Mouse (Mus musculus) gastrocnemius, adult 8-10 months (tissue): Measurements from ENCODE around the gene St3gal3. TPM values are rescaled to one million over a fixed set of nuclear protein-coding genes. Genes with fewer than 3 reads are reported as not detected.

ENCODE experiments used
- DNase-seq, 2 experiments: peaks; one replicate each; pipeline ENCODE4 v3.0.0; 2022; ENCODE audit warnings: low spot score in 2 of 2
- total RNA-seq, 4 experiments: library from RNA; stranded (reverse); gene quantifications; 2 replicates each; pipeline ENCODE4 v1.2.4; 2022

St3gal3 gene
- total RNA-seq, 4 experiments from 2014 or later, result 76.0 to 83.1 (median 80.6) TPM

DNA sequence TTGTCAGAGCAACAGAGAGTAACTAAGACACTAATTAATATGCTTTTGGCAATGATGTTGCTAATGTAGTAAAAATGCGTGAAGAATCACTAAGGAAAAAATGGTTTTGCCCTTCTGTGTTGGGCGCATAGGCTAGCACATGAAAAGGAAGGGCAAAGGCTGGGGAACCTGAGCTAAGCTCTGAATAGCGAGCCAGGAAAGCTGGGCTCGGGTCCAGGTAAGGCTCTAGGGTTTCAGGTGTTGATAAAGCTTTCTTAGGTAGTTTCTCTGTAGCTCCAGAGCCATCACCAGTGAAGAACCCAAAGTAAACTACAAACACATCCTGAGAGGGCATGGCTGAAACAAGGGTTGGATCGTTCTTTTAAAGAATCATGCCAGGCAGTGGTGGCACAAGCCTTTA is 6.8 kb upstream of the St3gal3 start:
- DNase-seq, result peak; percentile 58 to 77

DNA sequence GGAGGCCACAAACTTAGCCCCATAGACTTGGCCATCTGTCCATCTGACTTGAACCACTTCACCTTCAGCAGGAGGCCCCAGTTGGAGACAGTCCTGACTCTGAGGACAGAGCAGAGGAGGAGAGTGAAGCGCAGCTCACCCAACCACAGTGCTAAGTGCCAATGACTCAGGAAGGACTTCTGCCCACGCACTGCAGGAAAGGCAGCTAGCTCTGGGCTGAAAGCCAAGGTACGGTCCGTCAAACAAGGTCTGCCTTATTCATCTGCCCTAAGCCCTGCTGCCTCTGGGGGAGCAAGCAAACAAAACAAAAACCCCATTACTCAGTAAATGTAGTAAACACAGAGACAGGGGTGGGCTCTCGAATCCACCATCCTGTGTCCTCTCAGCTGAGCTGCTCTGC is 4.2 kb upstream of the St3gal3 start:
- DNase-seq, result peak in 1 of 2 experiments; percentile 38

DNA sequence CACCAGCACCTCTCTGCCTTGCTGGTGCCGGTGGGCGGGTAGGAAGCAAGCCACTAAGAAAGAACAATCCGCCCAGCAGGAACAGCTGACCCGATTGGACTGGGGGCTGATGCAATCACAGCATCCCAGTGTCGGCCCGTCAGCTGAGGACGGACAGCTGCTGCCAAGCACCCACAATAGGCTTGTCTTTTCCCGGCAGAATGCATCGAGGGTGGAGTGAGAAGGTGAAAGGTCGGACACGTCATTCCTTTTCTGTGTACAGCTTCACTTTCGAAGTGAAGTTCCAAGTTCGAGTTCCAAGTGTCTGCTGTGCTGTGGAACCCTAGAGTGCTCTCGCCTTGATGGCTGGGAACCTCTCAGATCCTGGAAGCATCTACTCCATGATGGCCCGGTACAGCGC is 3.1 kb upstream of the St3gal3 start:
- DNase-seq, result no peak

DNA sequence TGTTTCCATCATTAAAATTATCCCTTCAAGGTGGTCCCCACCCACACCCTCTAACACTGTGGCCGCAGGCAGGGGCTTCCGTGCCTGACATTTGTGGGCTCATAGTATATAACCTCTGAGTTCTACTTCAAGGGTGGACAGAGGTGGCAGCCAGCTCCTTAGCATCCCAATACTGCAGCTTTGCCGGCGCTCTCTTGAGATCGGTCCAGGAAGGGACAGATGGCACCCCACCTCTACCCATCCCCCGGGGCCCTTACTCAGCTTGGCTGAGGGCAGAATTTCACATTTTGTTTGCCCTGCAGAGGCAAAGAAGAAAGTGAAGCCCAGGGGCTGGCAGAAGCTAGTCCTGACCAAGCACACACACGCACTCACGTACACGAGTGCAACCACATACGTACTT is 2.6 kb upstream of the St3gal3 start:
- no peak for DNase-seq

DNA sequence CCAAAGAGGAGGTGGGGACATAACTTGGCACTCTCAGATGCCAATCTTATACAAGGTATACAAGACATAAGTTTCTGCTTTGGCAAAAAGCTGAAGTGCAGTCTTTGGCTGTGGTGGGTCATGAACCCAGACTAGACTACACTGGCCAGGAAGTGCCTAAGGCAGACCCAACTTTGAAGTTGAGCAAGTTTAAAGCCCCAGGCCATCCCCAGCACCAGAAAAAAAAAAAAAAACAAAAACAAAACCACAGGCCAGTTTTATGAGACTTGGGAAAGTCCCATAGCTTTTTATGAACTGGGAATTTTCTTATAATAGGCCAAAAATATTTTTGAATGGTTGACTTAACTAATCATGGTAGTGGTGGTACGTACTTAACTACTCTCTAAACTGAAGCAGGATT is 700 bp upstream of the St3gal3 start:
- DNase-seq, result no peak

DNA sequence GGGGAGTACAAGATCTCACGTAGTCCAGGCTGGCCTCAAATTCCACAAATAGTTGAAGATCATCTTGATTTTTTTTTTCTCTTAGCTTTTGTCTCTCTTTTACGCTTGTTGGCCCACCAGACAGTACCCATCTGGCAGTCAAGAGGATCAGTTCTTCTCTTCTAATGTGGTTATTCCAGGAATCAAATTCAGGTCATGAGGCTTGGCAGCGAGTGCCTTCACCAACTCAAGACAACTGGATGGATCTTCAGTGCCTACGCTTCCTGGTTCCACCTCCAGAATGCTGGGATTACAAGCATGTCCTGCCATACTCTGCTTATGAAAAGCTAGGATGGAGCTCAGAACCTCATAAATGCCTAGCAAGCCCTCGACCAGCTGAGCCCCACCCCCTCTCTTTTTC is 3.4 kb downstream of the St3gal3 start:
- no peak for DNase-seq

DNA sequence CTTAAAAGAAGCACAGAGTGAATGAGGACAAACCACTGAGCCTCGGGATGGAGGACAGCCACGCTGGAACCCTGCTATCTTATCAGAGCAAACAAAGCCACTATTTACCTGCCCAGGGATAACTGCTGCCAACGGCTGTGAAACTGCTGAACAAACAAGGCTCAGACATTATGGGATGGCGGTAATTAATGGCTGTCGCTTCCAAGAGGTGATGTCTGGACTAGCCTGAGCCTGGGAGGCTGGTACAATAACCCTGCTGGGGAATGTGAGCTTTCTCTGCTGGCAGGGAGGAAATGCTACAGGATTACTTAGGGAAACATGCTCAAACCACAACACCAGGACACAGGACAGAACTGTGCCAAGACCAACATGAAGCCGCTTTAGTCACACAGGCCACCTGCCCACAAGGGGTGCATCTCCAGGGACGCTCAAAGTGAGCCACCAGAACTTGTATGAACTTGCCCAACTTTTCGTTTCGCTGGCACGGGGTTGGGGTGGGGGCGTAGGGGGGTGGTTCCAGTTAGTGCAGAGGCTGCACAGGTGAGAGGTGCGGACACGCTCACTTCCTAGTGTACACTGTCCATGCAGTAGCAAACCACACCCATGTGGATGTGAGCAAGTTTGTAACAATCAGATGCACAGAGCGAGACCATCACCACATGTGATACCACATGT is 11.5 kb downstream of the St3gal3 start:
- DNase-seq, result no peak

DNA sequence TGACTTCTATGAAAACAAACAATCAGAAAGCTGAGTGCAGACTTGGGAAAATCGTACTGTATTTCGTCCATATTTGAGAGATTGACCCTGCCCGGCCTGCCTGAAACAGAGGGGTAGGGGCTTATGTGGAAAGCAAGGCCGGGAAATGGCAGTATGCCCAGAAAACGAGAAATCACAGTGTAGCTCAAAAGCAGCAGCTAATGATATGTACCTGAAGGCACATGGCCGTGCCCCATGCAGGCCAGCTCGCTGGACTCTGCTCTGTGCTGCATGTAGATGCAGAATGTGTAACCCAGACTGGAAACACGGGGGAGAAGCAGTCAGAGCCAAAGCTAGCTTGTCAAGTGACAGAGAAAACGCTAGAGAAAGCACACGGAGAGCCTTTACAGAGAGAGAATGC is 12.6 kb downstream of the St3gal3 start:
- DNase-seq, result no peak

DNA sequence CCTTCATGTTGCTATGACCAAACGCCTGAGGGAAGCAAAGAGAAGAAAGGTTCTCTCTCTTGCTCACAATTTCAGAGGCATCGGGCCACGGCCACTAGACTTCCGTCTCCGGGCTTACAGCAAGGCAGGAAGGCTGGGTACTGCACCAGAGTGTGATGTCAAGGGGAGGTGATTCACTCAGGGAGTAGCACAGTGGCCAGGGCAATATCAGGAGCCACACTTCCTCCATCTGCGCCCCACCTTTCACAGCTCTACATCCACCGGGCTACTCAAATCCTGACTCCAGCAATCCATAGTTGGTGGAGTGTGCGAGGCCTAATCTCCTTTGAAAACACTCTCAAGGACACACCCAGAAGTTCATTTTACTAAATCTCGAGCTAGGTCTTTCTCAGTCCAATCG is 17.1 kb downstream of the St3gal3 start:
- DNase-seq, result no peak

DNA sequence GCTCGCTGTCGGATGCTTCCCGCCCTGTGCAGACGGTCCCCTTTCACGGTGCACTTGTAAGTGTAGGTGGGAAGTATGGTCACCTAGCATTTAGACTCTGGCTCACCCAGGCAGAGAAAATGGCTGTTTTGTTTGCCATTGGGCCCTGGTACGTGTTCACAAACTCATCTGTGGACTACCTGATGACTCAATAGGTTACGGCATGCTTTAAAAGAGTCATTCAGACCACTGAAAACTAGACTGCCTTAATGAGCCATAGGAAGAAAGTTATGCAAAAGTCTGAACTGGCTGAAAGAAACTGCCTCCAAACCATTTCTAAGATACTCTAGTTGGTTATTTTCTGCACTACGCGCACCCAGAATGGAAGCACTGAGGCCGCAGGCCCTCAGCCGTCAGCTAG is 18.6 kb downstream of the St3gal3 start:
- DNase-seq, result no peak

DNA sequence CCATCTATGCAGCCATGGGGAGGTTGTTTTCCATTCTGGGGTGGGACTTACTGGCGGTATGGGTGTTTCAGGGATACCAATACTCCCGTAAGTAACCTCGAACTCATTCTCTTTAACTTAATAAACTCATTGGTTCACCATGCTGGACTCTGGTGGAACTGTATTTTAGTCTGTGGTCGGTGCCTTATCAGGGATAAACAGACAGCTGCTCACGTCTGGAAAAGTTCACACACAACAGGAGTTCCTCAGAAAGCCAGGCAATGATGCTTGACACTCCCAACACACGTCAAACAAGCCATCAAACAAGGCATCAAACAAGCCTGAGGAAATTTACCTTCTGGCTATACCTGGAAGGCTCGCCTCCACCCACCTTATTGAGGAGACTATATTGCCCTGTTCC is 19.6 kb downstream of the St3gal3 start:
- no peak for DNase-seq

DNA sequence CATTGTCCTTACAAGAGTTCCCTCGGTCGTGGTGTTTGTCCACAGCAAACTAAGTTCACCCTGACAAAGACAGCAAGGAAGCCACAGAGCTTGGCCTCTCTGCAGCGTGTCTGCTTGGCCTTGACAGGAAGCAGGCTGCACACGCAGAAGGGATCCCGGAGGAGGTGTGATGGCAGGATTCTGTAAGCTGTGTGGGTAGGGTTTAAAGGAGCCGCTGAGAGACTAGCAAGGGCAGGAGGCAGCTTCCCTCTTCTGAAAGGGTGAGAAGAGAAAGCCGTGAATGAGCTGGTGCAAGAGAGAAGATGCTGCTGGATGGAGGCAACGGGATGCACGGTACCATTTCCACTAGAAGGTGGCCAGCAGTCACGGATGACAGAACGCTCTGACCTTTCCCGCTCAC is 22.1 kb downstream of the St3gal3 start:
- no peak for DNase-seq

DNA sequence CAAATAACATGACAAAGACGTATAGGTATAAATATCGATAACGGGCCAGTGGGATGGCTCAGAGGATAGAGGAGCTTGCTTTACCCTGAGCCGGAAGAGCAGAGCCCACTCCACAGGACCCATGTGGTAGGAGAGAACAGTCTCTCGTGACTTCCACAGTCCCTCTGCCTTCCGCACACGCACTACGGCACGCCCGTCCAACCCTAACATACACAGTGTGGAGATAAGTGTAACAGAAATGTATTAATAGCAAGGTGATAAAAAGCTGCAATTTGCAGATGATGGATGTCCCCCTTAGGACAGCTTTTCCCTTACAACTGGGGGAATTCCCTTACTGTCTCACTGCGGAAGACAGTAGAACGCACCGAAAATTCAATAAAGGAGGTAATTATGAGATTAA is 25.1 kb downstream of the St3gal3 start:
- no peak for DNase-seq

DNA sequence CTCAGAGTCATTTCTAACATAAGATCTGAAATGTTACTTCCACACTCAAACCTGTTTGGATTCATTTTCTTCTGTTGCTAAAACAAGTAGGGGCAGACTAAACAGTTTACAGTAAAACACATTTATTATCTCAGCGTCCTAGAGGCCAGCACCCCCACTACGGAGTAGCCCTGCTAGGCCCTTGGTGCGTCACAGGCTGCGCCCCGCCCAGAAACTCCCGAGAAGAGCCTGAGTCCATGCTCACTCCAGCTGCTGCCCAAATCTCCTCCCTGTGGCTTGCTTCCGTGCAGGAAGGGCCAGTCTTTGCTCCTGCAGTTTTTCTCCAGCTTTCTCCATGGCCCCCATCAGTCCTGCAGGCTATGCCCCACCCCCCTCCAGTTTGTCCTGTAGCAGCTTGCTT is 25.9 kb downstream of the St3gal3 start:
- DNase-seq, result no peak

DNA sequence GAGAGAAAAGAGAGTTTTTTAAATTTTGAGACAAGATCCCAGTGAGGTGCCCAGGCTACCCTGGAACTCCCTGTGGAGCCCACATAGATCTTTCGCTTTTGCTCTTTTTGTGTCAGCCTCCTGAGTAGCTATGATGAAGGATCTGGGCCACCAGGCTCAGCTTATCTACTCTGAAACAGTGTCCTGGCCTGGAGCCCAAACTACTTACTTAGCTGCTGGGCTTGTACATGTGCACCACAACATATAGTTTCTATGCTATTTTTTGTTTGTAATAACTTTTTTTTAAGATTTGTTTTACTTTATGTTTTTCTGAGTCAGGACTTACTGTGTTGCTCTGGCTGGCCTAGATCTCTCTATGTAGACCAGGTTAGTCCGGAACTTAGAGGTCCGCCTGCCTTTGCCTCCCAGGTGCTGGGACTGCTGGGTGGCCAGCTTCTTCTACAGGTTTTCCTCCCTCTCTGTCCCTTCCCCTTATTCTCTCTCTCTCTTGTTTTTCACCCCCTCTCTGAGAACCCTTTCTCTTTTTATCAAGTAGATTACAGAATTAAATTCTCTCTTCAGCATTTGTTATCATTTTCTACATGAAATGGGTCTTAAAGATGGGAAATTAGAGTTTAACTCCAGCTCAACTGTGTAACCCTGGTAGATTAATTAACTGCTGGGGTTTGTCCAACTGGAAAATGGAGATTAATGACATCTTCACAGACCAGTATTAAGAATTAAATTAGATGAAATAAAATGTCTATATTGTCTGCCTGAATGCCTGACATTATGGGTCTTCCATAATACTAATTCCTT is 29.3 kb downstream of the St3gal3 start:
- no peak for DNase-seq

DNA sequence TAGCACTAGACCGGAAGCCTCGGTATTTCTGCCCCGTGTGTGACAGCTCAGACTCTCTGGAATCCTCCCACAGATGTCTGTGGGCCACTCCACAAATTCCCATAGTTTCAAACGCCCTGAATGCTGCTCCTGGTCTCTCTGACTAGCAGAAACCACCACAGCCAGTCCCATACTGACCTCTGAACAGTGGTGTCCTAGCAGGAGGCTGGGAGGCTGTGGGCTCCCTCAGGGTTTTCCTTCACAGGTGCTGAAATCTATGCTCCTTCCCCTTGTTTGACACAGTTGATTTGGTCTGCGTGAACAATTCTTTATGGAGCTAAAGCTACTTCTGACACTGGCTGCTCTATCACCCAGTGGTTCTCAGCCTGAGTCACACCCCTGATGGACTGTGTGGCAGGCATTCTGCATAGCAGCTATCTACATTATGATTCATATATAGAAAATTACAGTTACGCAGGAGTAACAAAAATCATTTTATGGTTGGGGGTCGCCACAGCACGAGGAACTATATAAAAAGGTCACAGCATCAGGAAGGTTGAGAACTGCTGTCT is 31.4 kb downstream of the St3gal3 start:
- no peak for DNase-seq

DNA sequence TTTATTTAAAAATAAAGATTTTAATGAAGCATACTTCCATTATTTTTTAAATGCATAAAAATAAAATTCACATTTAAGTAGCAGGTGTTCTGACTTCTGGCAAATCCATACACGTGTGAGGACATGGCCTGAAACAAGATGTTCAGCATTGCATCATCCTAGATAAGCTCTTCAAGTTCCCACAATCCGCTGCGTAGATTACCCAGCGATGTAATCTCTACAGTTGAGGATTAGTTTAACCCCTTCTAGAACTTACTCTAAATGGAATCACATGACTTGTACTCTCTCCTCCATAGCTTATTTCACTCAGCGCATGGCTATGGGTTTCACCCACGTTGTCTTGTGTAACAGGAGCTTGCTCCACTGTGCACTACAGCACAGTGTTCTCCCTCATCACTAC is 33.2 kb downstream of the St3gal3 start:
- DNase-seq, result no peak

DNA sequence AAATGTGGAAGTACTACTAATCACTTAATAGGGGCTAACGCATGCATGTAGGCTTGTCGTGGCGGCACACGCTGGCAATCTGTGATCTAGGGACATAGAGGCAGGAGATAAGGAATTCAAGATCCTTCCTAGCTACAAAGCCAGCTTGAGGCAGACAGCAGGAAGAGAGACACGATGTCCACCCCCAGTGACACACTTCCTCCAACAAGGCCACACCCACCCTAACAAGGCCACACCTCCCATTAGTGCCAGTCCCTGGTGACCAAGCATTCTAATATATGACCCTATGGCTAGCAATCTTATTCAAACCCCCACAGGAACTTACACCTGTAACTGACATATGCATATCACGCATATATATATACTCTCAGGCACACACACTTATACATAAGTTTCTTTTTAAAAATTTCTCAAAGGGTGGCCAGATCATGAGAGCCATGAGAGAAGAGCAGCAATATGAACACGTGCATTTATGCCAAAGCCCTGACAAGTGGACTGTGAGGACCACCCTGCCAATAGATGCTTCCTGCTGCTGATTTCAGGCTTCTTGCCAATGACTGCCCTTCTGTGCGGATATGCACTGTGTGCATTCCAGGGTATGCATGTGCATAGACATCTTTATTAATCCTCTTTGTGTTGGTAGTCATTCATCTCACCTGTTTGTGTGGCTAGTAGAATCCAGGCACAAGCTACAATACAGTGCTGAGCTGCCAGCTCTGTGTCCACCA is 34.9 kb downstream of the St3gal3 start:
- DNase-seq, result no peak

DNA sequence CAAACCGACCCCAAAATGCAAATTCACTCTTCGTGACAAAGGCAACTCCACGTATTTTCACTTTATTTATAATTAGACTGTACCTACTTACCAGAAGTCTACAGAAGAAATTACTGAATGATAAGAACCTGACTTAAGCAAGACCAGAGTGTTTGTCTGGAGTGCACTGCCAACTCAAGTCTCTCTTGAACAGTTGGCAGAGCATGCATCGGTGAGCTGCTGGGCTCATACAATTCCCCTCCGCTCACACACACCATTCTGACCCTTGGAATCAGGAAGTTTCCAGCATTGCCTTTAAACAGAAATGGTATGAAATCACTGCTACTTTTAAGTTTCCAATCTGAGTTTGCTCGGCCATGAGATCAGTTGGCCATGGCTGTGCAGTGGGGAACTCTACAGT is 36.1 kb downstream of the St3gal3 start:
- DNase-seq, result no peak

DNA sequence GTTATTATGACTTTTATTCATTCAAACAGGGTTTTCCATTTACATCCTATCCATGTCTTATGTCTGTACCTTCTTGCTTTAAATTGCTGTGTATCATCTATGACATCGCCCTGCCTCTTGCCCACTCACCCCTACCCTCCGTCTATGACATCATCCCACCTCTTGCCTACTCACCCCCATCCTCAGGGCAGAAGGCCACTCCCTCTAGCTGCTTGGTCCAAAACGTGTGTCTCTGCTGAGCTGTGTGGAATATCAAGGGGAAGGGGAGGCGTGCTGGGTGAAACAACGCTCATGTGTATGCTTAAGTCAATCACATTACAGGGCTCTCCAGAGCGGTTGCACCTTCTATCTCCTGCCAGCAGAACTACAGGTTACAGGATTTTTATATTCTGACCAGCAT is 38.6 kb downstream of the St3gal3 start:
- DNase-seq, result no peak

DNA sequence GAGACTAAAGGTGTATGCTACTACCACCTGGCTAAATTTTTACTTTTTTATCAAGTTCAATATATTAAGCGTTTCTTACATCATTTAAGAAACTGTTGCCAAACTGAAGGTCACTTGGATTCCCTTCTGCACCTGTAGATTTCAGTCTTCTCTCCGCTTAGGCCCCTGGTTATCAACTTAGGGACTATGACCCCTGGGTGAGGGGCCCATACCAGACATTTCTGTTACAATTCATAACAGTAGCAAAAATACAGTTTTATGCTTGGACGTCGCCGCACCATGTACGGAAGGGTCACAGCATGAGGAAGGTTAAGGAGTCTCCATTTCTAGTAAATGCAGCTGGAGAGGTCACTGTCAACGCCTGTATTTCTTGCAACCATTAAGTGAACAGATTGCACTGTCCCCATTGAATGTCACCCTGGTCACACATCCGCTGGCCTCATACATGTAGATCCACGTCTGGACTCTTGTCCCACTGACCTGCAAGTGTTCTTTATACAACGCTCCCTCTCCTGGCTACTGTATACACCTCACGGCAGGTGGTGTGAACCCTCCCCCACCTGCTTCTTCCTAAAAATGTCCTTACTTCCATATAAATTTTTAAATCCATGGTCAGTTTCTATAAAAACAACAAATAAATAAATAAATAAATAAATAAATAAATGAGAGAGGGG is 41.8 kb downstream of the St3gal3 start:
- DNase-seq, result no peak

DNA sequence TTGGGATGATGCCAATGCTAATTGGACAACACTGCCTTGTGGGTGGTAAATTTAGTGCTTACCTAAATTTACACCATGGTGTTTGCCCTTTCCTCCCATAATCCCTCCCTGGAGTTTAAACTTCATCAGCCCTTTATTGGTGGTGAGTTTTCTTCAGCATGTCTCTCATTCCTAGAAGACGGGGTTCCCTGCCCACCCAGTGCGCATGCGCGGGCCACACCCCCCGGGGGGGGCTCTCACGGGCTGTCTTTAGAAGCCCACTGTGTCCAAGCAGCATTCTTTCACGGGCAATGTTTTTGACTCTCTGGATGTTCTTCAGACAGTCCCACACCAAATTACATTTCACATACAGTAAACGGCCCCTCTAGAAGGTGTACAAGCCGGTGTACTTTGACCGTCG is 44.3 kb downstream of the St3gal3 start:
- no peak for DNase-seq
